Mouse (Mus musculus) heart, embryonic 15.5 days (tissue): Measurements from ENCODE around the gene Kdm5a. TPM values are rescaled to one million over a fixed set of nuclear protein-coding genes. Genes with fewer than 3 reads are reported as not detected.

Experiments used
- ATAC-seq: fragments of 200-750 bp; cut with Nextera tagmentation; replicated peaks from 2 replicates; pipeline ENCODE4 v1.8.0; 2017; ENCODE audit warnings: low read depth, moderate TSS enrichment; ENCODE audit not compliant: insufficient number of reproducible peaks, insufficient read depth, low FRiP score
- H3K27ac ChIP-seq: fragments of 300-500 bp; sonication (generic); 2 replicates; pipeline ENCODE4 v1.5.1; 2015; ENCODE audit warnings: mild to moderate bottlenecking, inconsistent platforms
- H3K27me3 ChIP-seq: fragments of 300-500 bp; sonication (generic); 2 replicates; pipeline ENCODE4 v1.6.1; 2015; ENCODE audit warnings: inconsistent platforms
- H3K36me3 ChIP-seq: fragments of 300-500 bp; sonication (generic); 2 replicates; pipeline ENCODE4 v1.6.1; 2015; ENCODE audit warnings: mild to moderate bottlenecking, inconsistent platforms
- H3K4me1 ChIP-seq: fragments of 300-500 bp; sonication (generic); replicated peaks from 2 replicates; pipeline ENCODE4 v1.6.1; 2015; ENCODE audit warnings: inconsistent platforms
- H3K4me2 ChIP-seq: fragments of 300-500 bp; sonication (generic); 2 replicates; pipeline ENCODE4 v1.6.1; 2015; ENCODE audit warnings: inconsistent platforms, mild to moderate bottlenecking, moderate library complexity
- H3K4me3 ChIP-seq: fragments of 300-500 bp; sonication (generic); 2 replicates; pipeline ENCODE4 v1.5.1; 2015; ENCODE audit warnings: mild to moderate bottlenecking, inconsistent platforms
- H3K9ac ChIP-seq: fragments of 300-500 bp; sonication (generic); 2 replicates; pipeline ENCODE4 v1.6.1; 2015; ENCODE audit warnings: mild to moderate bottlenecking, inconsistent platforms
- H3K9me3 ChIP-seq: fragments of 300-500 bp; sonication (generic); replicated peaks from 2 replicates; pipeline ENCODE4 v1.6.1; 2016; ENCODE audit warnings: inconsistent platforms
- WGBS: fragments of 180-500 bp; shearing (Covaris S2); methylation state at CpG from one replicate; pipeline ENCODE4 v1.1.7; 2015; ENCODE audit warnings: mixed read lengths; 5-methylcytosine and 5-hydroxymethylcytosine counted together
- polyA plus RNA-seq: library from polyadenylated mRNA; unstranded; fragments of >200 nt; fragmentation: Nextera tagmentation; extraction: Ambion mirVana; gene quantifications from 2 replicates; pipeline ENCODE4 v1.2.1, GENCODE M21; 2015

Gene Kdm5a
- polyA plus RNA-seq, 1 experiment from 2014 or later = 29.0 TPM

DNA sequence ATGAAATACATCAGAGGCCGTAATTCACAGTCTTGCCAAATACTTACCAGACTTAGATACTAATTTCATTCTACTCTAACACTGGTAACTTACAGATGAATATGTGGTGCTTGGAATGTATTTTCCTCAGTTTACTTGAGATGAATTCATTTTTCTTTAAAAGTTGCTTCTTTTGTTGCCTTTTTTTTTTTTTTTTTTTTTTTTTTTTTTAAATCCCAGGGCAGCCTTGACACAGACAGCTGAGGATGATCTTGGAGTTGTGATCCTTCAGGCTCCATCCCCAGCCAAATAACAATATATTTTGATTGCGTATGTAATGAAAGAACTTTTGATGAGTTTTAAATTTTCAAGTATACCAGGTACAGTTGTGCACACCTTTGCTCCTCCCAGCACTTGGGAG lies 1.8 kb upstream of the Kdm5a start:
- no peak overlapping the region for H3K4me2 ChIP-seq
- ATAC-seq = no peak
- no peak overlapping the region for H3K9ac ChIP-seq
- H3K4me3 ChIP-seq = no peak overlapping the region
- no peaks in the 10 kb centered on the region for H3K27me3 ChIP-seq
- 87% methylated on average over 2 of the region's 2 CpGs for WGBS
- H3K4me1 ChIP-seq = peaks cover 21% of the 10 kb centered on the region
- peaks cover under 1% of the 10 kb centered on the region; the same call in 1 of the 2 replicates for H3K36me3 ChIP-seq
- H3K9me3 ChIP-seq = no peaks in the 10 kb centered on the region
- H3K27ac ChIP-seq = no peak overlapping the region

GRCm38 (mm10) chr6:120362774-120363687 lies 893 bp upstream of the Kdm5a start:
- H3K36me3 ChIP-seq = peaks cover 8% of the 10 kb centered on the region
- H3K4me2 ChIP-seq = peak overlapping the region; percentile 85

GRCm38 (mm10) chr6:120364523-120364905 lies 590 bp downstream of the Kdm5a start:
- peak overlapping the region; percentile 97 for H3K27ac ChIP-seq
- H3K4me2 ChIP-seq = peak overlapping the region; percentile 85
- no peaks in the 10 kb centered on the region for H3K27me3 ChIP-seq
- under 1% methylated on average over 31 of the region's 31 CpGs for WGBS
- H3K9ac ChIP-seq = peak overlapping the region; percentile 93
- 0 out of 2 replicates have a peak, but pooled peaks have one; percentile 5 for ATAC-seq
- peaks cover 23% of the 10 kb centered on the region for H3K36me3 ChIP-seq
- peak overlapping the region; percentile 99 for H3K4me3 ChIP-seq
- H3K9me3 ChIP-seq = no peaks in the 10 kb centered on the region
- peaks cover 18% of the 10 kb centered on the region for H3K4me1 ChIP-seq

More at GRCm38 (mm10) chr6:120362774-120363687, 893 bp upstream of the Kdm5a start:
- 20% methylated on average over 15 of the region's 15 CpGs for WGBS
- Histone ChIP-seq H3K4me1 (peaks cover 19% of the 10 kb centered on the region), H3K9ac (peak overlapping the region; percentile 93), H3K27ac (peak overlapping the region; percentile 97), H3K27me3 (no peaks in the 10 kb centered on the region), H3K9me3 (no peaks in the 10 kb centered on the region), H3K4me3 (peak overlapping the region; percentile 99)
- ATAC-seq = 0 out of 2 replicates have a peak, but pooled peaks have one; percentile 1

DNA sequence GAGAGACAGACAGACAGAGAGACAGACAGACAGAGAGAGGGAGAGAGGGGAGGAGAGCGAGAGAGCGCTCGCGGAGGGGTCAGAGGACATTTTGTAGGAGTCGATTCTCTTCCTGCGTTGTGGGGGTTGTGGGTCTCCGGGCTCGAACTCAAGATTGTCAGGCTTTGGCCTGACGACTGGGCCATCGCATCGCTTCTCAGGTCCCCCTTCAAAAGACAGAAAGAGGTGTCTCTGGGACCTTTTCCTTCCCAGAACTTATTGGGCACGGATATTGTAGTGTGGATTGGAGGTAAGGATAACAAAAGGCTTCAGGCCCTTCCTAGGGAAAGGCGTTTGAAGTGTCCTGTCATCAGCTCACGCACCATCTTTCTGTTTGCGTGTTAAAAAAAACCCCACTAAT lies 1.1 kb downstream of the Kdm5a start:
- no peak overlapping the region; the same call in 1 of the 2 replicates for H3K27ac ChIP-seq
- peak overlapping the region; percentile 93 for H3K9ac ChIP-seq
- WGBS = under 1% methylated on average over 15 of the region's 15 CpGs
- H3K4me3 ChIP-seq = peak overlapping the region; percentile 99
- H3K4me2 ChIP-seq = peak overlapping the region; percentile 85
- peaks cover 28% of the 10 kb centered on the region for H3K36me3 ChIP-seq
- H3K27me3 ChIP-seq = no peaks in the 10 kb centered on the region
- no peak for ATAC-seq
- H3K9me3 ChIP-seq = no peaks in the 10 kb centered on the region
- peaks cover 18% of the 10 kb centered on the region for H3K4me1 ChIP-seq

GRCm38 (mm10) chr6:120376736-120377135 lies 12.8 kb downstream of the Kdm5a start:
- 87% methylated on average over 2 of the region's 2 CpGs for WGBS

GRCm38 (mm10) chr6:120390054-120390453 lies 26.1 kb downstream of the Kdm5a start:
- Histone ChIP-seq H3K27me3 (no peaks in the 10 kb centered on the region), H3K4me2 (no peak overlapping the region), H3K36me3 (peaks cover 58% of the 10 kb centered on the region), H3K9ac (no peak overlapping the region), H3K4me3 (no peak overlapping the region), H3K4me1 (no peaks in the 10 kb centered on the region), H3K9me3 (no peaks in the 10 kb centered on the region), H3K27ac (no peak overlapping the region)
- 71% methylated on average over 3 of the region's 3 CpGs for WGBS
- no peak for ATAC-seq

More at GRCm38 (mm10) chr6:120376736-120377135, 12.8 kb downstream of the Kdm5a start:
- Histone ChIP-seq H3K4me3 (no peak overlapping the region), H3K4me1 (no peaks in the 10 kb centered on the region), H3K4me2 (no peak overlapping the region), H3K27me3 (no peaks in the 10 kb centered on the region), H3K27ac (no peak overlapping the region), H3K9me3 (no peaks in the 10 kb centered on the region), H3K36me3 (peaks cover 74% of the 10 kb centered on the region), H3K9ac (no peak overlapping the region)
- no peak for ATAC-seq

GRCm38 (mm10) chr6:120392811-120393210 lies 28.9 kb downstream of the Kdm5a start:
- no peak for ATAC-seq
- H3K27me3 ChIP-seq = no peaks in the 10 kb centered on the region
- H3K4me2 ChIP-seq = no peak overlapping the region
- H3K27ac ChIP-seq = no peak overlapping the region
- no peak overlapping the region for H3K9ac ChIP-seq
- H3K9me3 ChIP-seq = no peaks in the 10 kb centered on the region
- no peak overlapping the region for H3K4me3 ChIP-seq
- H3K4me1 ChIP-seq = no peaks in the 10 kb centered on the region
- peaks cover 70% of the 10 kb centered on the region for H3K36me3 ChIP-seq
- 88% methylated on average over 2 of the region's 2 CpGs for WGBS

DNA sequence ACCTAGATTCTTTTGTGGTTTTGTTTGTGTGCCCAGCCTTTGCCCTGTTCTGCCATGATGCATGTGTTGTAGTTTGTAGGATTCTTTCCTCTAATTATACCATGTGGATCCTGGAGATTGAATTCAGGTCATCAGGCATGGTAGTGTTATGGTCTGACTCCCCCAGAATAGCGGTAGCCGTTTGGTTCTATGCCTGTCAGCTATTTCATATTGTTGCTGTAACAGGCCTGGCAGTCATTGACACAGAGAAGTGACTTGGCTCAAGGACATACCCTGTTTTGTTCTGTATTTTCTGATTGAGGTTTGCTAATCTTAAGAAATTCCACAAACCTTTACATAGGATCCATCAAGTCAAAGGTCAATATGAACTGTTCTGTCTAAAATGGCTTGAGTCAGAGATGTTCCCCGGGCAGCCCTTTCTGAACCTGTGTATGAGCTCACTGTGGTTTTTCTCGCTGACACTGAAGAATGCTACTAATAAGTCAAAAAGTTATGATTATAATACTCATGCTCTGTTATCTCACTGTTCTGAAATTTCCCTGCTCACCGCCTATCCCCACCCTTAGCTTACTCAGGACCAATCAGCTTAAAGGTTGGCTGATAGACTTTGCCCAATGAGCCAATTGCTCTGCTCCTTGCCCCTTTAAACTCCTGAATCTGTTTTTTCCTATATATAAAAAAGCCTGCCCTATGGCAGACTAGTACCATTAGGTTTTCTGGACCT lies 31.9 kb downstream of the Kdm5a start:
- no peak overlapping the region for H3K4me3 ChIP-seq
- WGBS = 90% methylated on average over 5 of the region's 5 CpGs
- ATAC-seq = no peak
- H3K9ac ChIP-seq = no peak overlapping the region
- H3K9me3 ChIP-seq = no peaks in the 10 kb centered on the region
- H3K4me2 ChIP-seq = no peak overlapping the region
- H3K36me3 ChIP-seq = peaks cover 73% of the 10 kb centered on the region
- H3K27ac ChIP-seq = no peak overlapping the region
- H3K27me3 ChIP-seq = no peaks in the 10 kb centered on the region
- no peaks in the 10 kb centered on the region for H3K4me1 ChIP-seq

DNA sequence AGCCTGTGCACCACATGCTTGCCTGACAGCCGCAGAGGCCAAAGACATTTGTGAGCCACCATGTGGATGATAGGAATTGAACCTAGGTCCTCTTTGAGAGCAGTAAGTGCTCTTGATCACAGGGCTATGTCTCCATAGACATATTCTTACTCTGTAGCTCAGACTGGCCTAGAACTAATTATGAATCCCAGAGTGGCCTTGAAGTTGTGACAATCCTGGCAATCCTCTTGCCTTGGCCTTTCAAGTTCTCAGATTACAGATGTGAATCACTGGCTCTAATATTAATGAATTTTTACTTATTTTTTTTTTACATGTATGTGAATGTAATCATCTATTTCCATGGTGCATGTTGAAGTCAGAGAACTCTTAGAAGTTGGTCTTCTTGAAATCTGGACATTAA lies 40.0 kb downstream of the Kdm5a start:
- Histone ChIP-seq H3K4me3 (no peak overlapping the region), H3K27me3 (no peaks in the 10 kb centered on the region), H3K27ac (no peak overlapping the region), H3K9me3 (no peaks in the 10 kb centered on the region), H3K9ac (no peak overlapping the region), H3K36me3 (peaks cover 80% of the 10 kb centered on the region), H3K4me1 (no peaks in the 10 kb centered on the region), H3K4me2 (no peak overlapping the region)
- WGBS = 95% methylated on average over 1 of the region's 1 CpGs
- no peak for ATAC-seq

DNA sequence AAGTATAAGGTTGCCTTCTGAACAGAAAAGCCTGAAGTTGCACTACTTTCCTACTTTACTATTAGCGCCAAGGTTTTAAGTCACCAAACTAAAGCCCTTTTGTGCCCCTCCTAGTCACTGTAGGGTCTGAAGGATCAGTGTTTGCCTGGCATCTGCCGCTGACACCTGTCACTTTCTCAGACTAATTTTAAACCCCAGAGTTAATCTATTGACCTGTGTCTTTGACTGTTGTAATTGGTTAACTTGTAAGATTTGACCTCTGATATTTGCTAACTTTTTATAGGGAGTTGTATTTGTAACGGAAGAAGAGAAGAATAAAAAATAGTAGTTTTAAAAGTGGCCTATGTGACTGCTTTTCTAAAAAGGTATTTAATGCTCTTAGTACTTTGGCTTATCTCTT lies 74.2 kb downstream of the Kdm5a start:
- Histone ChIP-seq H3K27me3 (no peaks in the 10 kb centered on the region), H3K4me1 (peaks cover 8% of the 10 kb centered on the region; the same call in 1 of the 2 replicates), H3K9ac (no peak overlapping the region), H3K36me3 (peaks cover 38% of the 10 kb centered on the region), H3K27ac (no peak overlapping the region), H3K4me2 (no peak overlapping the region), H3K4me3 (no peak overlapping the region), H3K9me3 (no peaks in the 10 kb centered on the region)
- 93% methylated on average over 3 of the region's 3 CpGs for WGBS
- ATAC-seq = no peak

- H3K9ac ChIP-seq = no peak overlapping the region
- no peaks in the 10 kb centered on the region for H3K9me3 ChIP-seq
- peaks cover 15% of the 10 kb centered on the region for H3K4me1 ChIP-seq
- peaks cover 19% of the 10 kb centered on the region for H3K36me3 ChIP-seq
- no peaks in the 10 kb centered on the region for H3K27me3 ChIP-seq
- ATAC-seq = no peak
- no peak overlapping the region for H3K4me3 ChIP-seq
- WGBS = 76% methylated on average over 4 of the region's 4 CpGs
- no peak overlapping the region for H3K4me2 ChIP-seq
- H3K27ac ChIP-seq = no peak overlapping the region
These were observed 78.3 kb downstream of the Kdm5a start for GRCm38 (mm10) chr6:120442171-120442749.
